Mouse (Mus musculus) neural tube, embryonic 11.5 days (tissue): ENCODE results near the gene Brox. TPM values are rescaled to one million over a fixed set of nuclear protein-coding genes. Genes with fewer than 3 reads are reported as not detected.
"Not testable (repeated sequence)": the region's sequence is repeated elsewhere in the genome, so short reads cannot be mapped to it uniquely, and the experiment has no call there.

Experiments used
- ATAC-seq: fragments of 200-750 bp; cut with Nextera tagmentation; 2 replicates; pipeline ENCODE4 v1.8.0; 2017; ENCODE audit warnings: moderate number of reproducible peaks, mild to moderate bottlenecking, moderate TSS enrichment, moderate library complexity; ENCODE audit not compliant: insufficient read depth, low FRiP score, low TSS enrichment
- DNase-seq: peaks from one replicate; pipeline ENCODE4 v3.0.0-alpha.2; 2015; ENCODE audit warnings: low spot score
- H3K27ac ChIP-seq: fragments of 300-500 bp; sonication (generic); 2 replicates; pipeline ENCODE4 v1.5.1; 2014; ENCODE audit warnings: low read depth, mild to moderate bottlenecking, low read length
- H3K27me3 ChIP-seq: fragments of 300-500 bp; sonication (generic); 2 replicates; pipeline ENCODE4 v1.6.1; 2014; ENCODE audit warnings: mild to moderate bottlenecking, low read length, mixed read lengths; ENCODE audit not compliant: control insufficient read depth, insufficient read depth
- H3K36me3 ChIP-seq: fragments of 300-500 bp; sonication (generic); 2 replicates; pipeline ENCODE4 v1.6.1; 2014; ENCODE audit warnings: mild to moderate bottlenecking, low read length, moderate library complexity, mixed read lengths; ENCODE audit not compliant: control insufficient read depth, insufficient read depth
- H3K4me1 ChIP-seq: fragments of 300-500 bp; sonication (generic); 2 replicates; pipeline ENCODE4 v1.6.1; 2014; ENCODE audit warnings: low read length, mixed read lengths; ENCODE audit not compliant: control insufficient read depth, insufficient read depth
- H3K4me2 ChIP-seq: fragments of 300-500 bp; sonication (generic); 2 replicates; pipeline ENCODE4 v1.6.1; 2014; ENCODE audit warnings: low read depth, mild to moderate bottlenecking, moderate library complexity
- H3K4me3 ChIP-seq: fragments of 300-500 bp; sonication (generic); 2 replicates; pipeline ENCODE4 v1.5.1; 2014; ENCODE audit warnings: low read depth, low read length
- H3K9ac ChIP-seq: fragments of 300-500 bp; sonication (generic); 2 replicates; pipeline ENCODE4 v1.6.1; 2014; ENCODE audit warnings: mild to moderate bottlenecking, low read length
- H3K9me3 ChIP-seq: fragments of 300-500 bp; sonication (generic); 2 replicates; pipeline ENCODE4 v1.6.1; 2016; ENCODE audit warnings: low read length; ENCODE audit not compliant: control insufficient read depth
- whole genome bisulfite sequencing: fragments of 180-500 bp; shearing (Covaris S2); extraction: QIAGEN DNeasy Blood & Tissue Kit; methylation state at CpG from one replicate; pipeline ENCODE4 v1.1.7; 2014; 5-methylcytosine and 5-hydroxymethylcytosine counted together
- polyA plus RNA-seq: library from polyadenylated mRNA; unstranded; fragments of >200 nt; fragmentation: Nextera tagmentation; extraction: Ambion mirVana; gene quantifications from 2 replicates; pipeline ENCODE4 v1.2.1, GENCODE M21; 2014

Brox gene
- polyA plus RNA-seq = 74.2 and 78.1 TPM in 2 replicates

- Histone ChIP-seq H3K27me3 (no peaks in the 10 kb centered on the region), H3K4me2 (peak within 1 kb of the TSS; percentile 45), H3K4me1 (no peaks in the 10 kb centered on the region), H3K9ac (peak within 1 kb of the TSS; percentile 35), H3K27ac (no peak within 1 kb of the TSS), H3K36me3 (no peaks in the 10 kb centered on the region; the same call in 1 of the 2 replicates), H3K4me3 (peak within 1 kb of the TSS; percentile 44), H3K9me3 (no peaks in the 10 kb centered on the region)
- under 1% methylated on average over 33 of the region's 39 CpGs for WGBS
- DNase-seq = peak; percentile 95
- peak; percentile 91 for ATAC-seq
Observed at GRCm38 (mm10) chr1:183296877-183297383, at the start of gene Brox. Gene Brox (minus strand): TSS chr1:183297269.

- H3K36me3 ChIP-seq = peaks cover 9% of the 10 kb centered on the region
- no peaks in the 10 kb centered on the region for H3K27me3 ChIP-seq
- no peak for DNase-seq
- H3K4me3 ChIP-seq = peak overlapping the region; percentile 72
- H3K9ac ChIP-seq = peak overlapping the region; percentile 66
- WGBS = 9% methylated on average over 10 of the region's 10 CpGs
- no peaks in the 10 kb centered on the region for H3K9me3 ChIP-seq
- ATAC-seq = peak; percentile 46; the same call in 1 of the 2 replicates
- H3K27ac ChIP-seq = peak overlapping the region; percentile 62; the same call in 1 of the 2 replicates
- 0 out of 2 replicates have a peak, but pooled peaks cover 3% of the 10 kb centered on the region for H3K4me1 ChIP-seq
- H3K4me2 ChIP-seq = peak overlapping the region; percentile 59
Observed at GRCm38 (mm10) chr1:183345817-183346195, 48.7 kb upstream of the Brox start.

- peak overlapping the region; percentile 66 for H3K9ac ChIP-seq
- no peaks in the 10 kb centered on the region for H3K27me3 ChIP-seq
- under 1% methylated on average over 72 of the region's 72 CpGs for WGBS
- peak overlapping the region; percentile 62; the same call in 1 of the 2 replicates for H3K27ac ChIP-seq
- H3K36me3 ChIP-seq = peaks cover 9% of the 10 kb centered on the region
- ATAC-seq = peak; percentile 97
- peak; percentile 88 for DNase-seq
- H3K4me2 ChIP-seq = peak overlapping the region; percentile 59
- 0 out of 2 replicates have a peak, but pooled peaks cover 3% of the 10 kb centered on the region for H3K4me1 ChIP-seq
- H3K4me3 ChIP-seq = peak overlapping the region; percentile 72
- no peaks in the 10 kb centered on the region for H3K9me3 ChIP-seq
Observed at GRCm38 (mm10) chr1:183344886-183345816, 48.1 kb upstream of the Brox start.

- DNase-seq, H3K9ac ChIP-seq, H3K27ac ChIP-seq, ATAC-seq, H3K4me3 ChIP-seq, H3K27me3 ChIP-seq, H3K36me3 ChIP-seq, H3K4me2 ChIP-seq, H3K9me3 ChIP-seq, H3K4me1 ChIP-seq: not testable (repeated sequence)
- WGBS = 92% methylated on average over 1 of the region's 1 CpGs
Observed at GRCm38 (mm10) chr1:183342902-183343301, 45.8 kb upstream of the Brox start.

GRCm38 (mm10) chr1:183327171-183327570 is 30.1 kb upstream of the Brox start:
- Histone ChIP-seq H3K27me3 (no peaks in the 10 kb centered on the region), H3K4me1 (no peaks in the 10 kb centered on the region), H3K36me3 (peaks cover 22% of the 10 kb centered on the region), H3K4me3 (no peak overlapping the region), H3K9ac (no peak overlapping the region), H3K4me2 (no peak overlapping the region), H3K9me3 (no peaks in the 10 kb centered on the region), H3K27ac (no peak overlapping the region)
- 96% methylated on average over 8 of the region's 8 CpGs for WGBS
- no peak for ATAC-seq
- no peak for DNase-seq

- Histone ChIP-seq H3K9ac (no peak overlapping the region), H3K4me2 (no peak overlapping the region), H3K27ac (no peak overlapping the region), H3K4me1 (no peaks in the 10 kb centered on the region), H3K36me3 (peaks cover 13% of the 10 kb centered on the region), H3K4me3 (no peak overlapping the region), H3K9me3 (no peaks in the 10 kb centered on the region), H3K27me3 (no peaks in the 10 kb centered on the region)
- DNase-seq = no peak
- no peak for ATAC-seq
- WGBS = 95% methylated on average over 6 of the region's 6 CpGs
Observed at GRCm38 (mm10) chr1:183324433-183324832, 27.4 kb upstream of the Brox start.

GRCm38 (mm10) chr1:183323923-183324322 is 26.9 kb upstream of the Brox start:
- ATAC-seq (no peak), DNase-seq (no peak)
- Histone ChIP-seq H3K9me3 (no peaks in the 10 kb centered on the region), H3K36me3 (peaks cover 13% of the 10 kb centered on the region), H3K9ac (no peak overlapping the region), H3K27ac (no peak overlapping the region), H3K4me1 (no peaks in the 10 kb centered on the region), H3K4me3 (no peak overlapping the region), H3K4me2 (no peak overlapping the region), H3K27me3 (no peaks in the 10 kb centered on the region)
- WGBS = 96% methylated on average over 2 of the region's 2 CpGs

GRCm38 (mm10) chr1:183322496-183322895 is 25.4 kb upstream of the Brox start:
- H3K27ac ChIP-seq, H3K9ac ChIP-seq, H3K4me1 ChIP-seq, H3K27me3 ChIP-seq, H3K9me3 ChIP-seq, DNase-seq, H3K4me2 ChIP-seq, ATAC-seq, H3K4me3 ChIP-seq: not testable (repeated sequence)
- peaks cover 13% of the 10 kb centered on the region for H3K36me3 ChIP-seq
- WGBS = 98% methylated on average over 5 of the region's 5 CpGs
